Mouse (Mus musculus): Measurements from ENCODE around the gene Prdx1. TPM values are rescaled to one million over a fixed set of nuclear protein-coding genes. Genes with fewer than 3 reads are reported as not detected.
A peak's percentile ranks its signal among the peaks of the same experiment; 100 is the strongest.

The Prdx1 gene
- polyA plus RNA-seq, 1 experiment from 2014 or later, result 436 TPM

DNA sequence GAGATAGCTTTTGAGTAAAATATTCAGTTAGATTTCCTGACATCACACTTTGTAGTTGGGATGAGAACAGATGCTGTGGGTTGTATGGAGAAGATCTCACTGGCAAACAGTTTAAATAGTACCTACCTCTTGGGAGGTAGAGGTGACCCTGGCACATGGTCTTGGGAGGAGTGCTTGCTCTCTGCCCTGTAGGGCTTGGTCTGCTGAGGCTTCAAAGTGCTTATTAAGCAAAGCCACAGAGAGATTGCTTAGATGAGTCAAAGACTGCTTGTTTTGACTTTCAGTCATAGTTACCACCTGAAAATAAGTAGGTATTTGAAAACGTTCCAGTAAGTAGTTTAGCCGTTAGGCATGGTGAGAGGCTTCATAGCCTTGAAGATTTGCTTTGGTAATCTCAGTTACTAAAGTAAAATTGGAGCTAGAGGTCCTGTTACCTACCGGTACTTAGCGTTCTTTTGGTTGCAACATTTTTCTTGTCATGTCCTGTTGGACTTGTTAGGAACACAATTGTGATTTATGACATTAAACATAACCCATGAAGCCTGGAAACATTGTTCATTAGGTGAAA lies 4.0 kb downstream of the Prdx1 start:
- no peaks in the 10 kb centered on the region for H3K27me3 ChIP-seq (ENCODE audit: control insufficient read depth, insufficient read depth, low read length)
- DNase-seq (ENCODE audit: low spot score) (no peak), ATAC-seq (ENCODE audit: low FRiP score) (no peak)
- peaks cover 46% of the 10 kb centered on the region for H3K36me3 ChIP-seq (replicated peaks; ENCODE audit: control insufficient read depth, insufficient read depth)
- no peak overlapping the region for H3K4me3 ChIP-seq (replicated peaks; ENCODE audit: low read length)
- no peak overlapping the region for H3K27ac ChIP-seq
- H3K9me3 ChIP-seq (ENCODE audit: control insufficient read depth, low read length), result no peaks in the 10 kb centered on the region
- WGBS, result 94% methylated on average over 4 of the region's 4 CpGs
- peaks cover 6% of the 10 kb centered on the region; the same call in 1 of the 2 replicates for H3K4me1 ChIP-seq (replicated peaks; ENCODE audit: control insufficient read depth, insufficient read depth, low read length)
- no peak overlapping the region for H3K9ac ChIP-seq
- no peak overlapping the region for H3K4me2 ChIP-seq (replicated peaks)

DNA sequence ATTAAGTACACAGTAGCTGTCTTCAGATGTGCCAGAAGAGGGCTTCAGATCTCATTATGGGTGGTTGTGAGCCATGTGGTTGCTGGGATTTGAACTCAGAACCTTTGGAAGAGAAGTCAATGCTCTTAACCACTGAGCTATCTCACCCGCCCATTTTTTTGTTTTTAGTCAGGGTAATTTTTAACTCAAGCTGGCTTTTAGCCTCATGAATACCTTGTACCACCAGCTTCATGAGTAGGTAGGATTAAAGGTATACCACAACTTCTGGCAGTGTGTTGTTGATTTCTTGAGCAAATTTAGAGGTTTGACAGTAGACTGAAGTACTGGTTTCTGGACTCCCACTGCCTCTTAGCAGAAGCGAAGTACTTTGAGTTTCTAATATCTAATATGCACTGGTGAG lies 6.8 kb downstream of the Prdx1 start:
- Histone ChIP-seq H3K9me3 (ENCODE audit: control insufficient read depth, low read length) (no peaks in the 10 kb centered on the region), H3K27me3 (ENCODE audit: control insufficient read depth, insufficient read depth, low read length) (no peaks in the 10 kb centered on the region), H3K9ac (no peak overlapping the region), H3K4me1 (replicated peaks; ENCODE audit: control insufficient read depth, insufficient read depth, low read length) (no peaks in the 10 kb centered on the region), H3K4me2 (replicated peaks) (no peak overlapping the region), H3K27ac (no peak overlapping the region), H3K36me3 (replicated peaks; ENCODE audit: control insufficient read depth, insufficient read depth) (peaks cover 72% of the 10 kb centered on the region), H3K4me3 (replicated peaks; ENCODE audit: low read length) (no peak overlapping the region)
- ATAC-seq (ENCODE audit: low FRiP score) (no peak), DNase-seq (ENCODE audit: low spot score) (no peak)
- 97% methylated on average over 2 of the region's 2 CpGs for WGBS

DNA sequence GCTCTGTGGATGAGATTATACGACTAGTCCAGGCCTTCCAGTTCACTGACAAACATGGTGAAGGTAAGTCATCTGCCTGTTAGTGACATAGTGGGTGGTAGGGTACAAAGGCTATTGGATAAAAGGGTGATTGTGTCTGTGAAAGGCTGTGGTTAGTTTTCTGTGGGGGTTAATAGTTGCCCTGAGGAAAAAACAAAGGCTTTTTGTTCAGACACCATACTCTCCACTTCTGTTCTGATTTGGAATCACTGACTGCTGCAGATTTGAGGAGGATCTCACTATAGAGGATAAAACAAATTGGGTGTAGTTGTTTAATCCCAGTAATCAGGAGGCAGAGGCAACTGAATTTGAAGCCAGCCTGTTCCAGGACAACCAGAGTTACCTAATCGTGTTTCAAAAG lies 8.4 kb downstream of the Prdx1 start:
- no peak overlapping the region for H3K9ac ChIP-seq
- DNase-seq (ENCODE audit: low spot score) (no peak), ATAC-seq (ENCODE audit: low FRiP score) (no peak)
- WGBS, result 86% methylated on average over 2 of the region's 2 CpGs
- no peak overlapping the region for H3K27ac ChIP-seq
- no peak overlapping the region for H3K4me3 ChIP-seq (replicated peaks; ENCODE audit: low read length)
- no peaks in the 10 kb centered on the region for H3K4me1 ChIP-seq (replicated peaks; ENCODE audit: control insufficient read depth, insufficient read depth, low read length)
- peaks cover 76% of the 10 kb centered on the region for H3K36me3 ChIP-seq (replicated peaks; ENCODE audit: control insufficient read depth, insufficient read depth)
- H3K4me2 ChIP-seq (replicated peaks), result no peak overlapping the region
- no peaks in the 10 kb centered on the region for H3K27me3 ChIP-seq (ENCODE audit: control insufficient read depth, insufficient read depth, low read length)
- H3K9me3 ChIP-seq (ENCODE audit: control insufficient read depth, low read length), result no peaks in the 10 kb centered on the region

DNA sequence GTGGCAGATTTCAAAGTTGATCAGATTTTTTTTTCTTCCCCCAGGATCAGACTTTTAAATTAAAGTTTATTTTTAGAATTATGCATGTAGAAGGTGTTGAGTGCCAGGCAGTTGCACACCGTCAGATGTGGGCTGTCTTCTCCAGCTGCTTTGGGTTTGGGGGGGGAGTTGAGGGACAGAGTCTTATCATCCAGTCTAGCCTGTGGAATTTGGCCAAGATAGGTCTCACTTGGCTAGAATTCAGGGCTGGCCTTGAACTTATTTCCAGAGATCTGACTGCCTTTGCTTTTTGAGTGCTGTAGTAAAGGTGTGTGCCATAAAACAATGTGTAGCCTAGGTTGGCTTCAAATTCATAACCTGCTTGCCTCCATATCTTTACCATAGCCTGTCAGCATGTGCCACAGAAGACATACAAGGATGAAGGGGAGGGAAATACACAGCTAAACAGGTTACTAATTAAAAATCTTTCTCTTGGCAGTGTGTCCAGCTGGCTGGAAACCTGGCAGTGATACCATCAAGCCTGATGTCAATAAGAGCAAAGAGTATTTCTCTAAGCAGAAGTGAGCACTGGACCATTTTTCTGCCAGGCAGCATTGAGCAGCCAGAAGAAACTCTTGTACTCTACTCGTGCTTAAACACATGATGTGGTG lies 13.5 kb downstream of the Prdx1 start:
- peaks cover 61% of the 10 kb centered on the region for H3K36me3 ChIP-seq (replicated peaks; ENCODE audit: control insufficient read depth, insufficient read depth)
- 90% methylated on average over 2 of the region's 2 CpGs for WGBS
- no peaks in the 10 kb centered on the region for H3K27me3 ChIP-seq (ENCODE audit: control insufficient read depth, insufficient read depth, low read length)
- DNase-seq (ENCODE audit: low spot score) (no peak), ATAC-seq (ENCODE audit: low FRiP score) (no peak)
- no peaks in the 10 kb centered on the region for H3K9me3 ChIP-seq (ENCODE audit: control insufficient read depth, low read length)
- H3K9ac ChIP-seq, result no peak overlapping the region
- H3K27ac ChIP-seq, result no peak overlapping the region
- H3K4me1 ChIP-seq (replicated peaks; ENCODE audit: control insufficient read depth, insufficient read depth, low read length), result no peaks in the 10 kb centered on the region
- H3K4me3 ChIP-seq (replicated peaks; ENCODE audit: low read length), result no peak overlapping the region
- H3K4me2 ChIP-seq (replicated peaks), result no peak overlapping the region

DNA sequence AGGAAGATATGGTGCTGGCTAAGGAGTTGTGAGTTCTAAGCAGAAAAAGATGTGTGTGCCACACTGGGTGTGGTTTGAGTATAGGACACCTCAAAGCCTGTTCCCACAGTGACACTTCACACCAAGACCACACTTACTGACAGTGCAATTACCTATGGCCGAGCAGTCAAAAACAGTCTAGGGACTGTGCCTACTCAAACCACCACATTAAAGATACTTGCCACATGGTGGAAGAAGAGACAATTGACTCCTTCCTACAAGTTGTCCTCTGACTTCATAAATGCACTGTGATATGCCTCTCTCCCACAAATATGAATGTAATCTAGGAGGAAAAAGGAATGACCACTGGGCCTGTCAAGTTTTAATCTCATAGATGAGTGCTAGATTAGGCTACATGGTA lies 15.6 kb downstream of the Prdx1 start:
- no peak overlapping the region for H3K4me3 ChIP-seq (replicated peaks; ENCODE audit: low read length)
- no peak for ATAC-seq (ENCODE audit: low FRiP score)

GRCm38 (mm10) chr4:116703804-116704203 lies 18.5 kb downstream of the Prdx1 start:
- DNase-seq (ENCODE audit: low spot score) (peak; percentile 59), ATAC-seq (ENCODE audit: low FRiP score) (no peak)
- Histone ChIP-seq H3K9ac (no peak overlapping the region), H3K9me3 (ENCODE audit: control insufficient read depth, low read length) (no peaks in the 10 kb centered on the region), H3K27ac (no peak overlapping the region), H3K4me2 (replicated peaks) (no peak overlapping the region), H3K4me1 (replicated peaks; ENCODE audit: control insufficient read depth, insufficient read depth, low read length) (peaks cover 6% of the 10 kb centered on the region; the same call in 1 of the 2 replicates), H3K36me3 (replicated peaks; ENCODE audit: control insufficient read depth, insufficient read depth) (peaks cover 26% of the 10 kb centered on the region), H3K27me3 (ENCODE audit: control insufficient read depth, insufficient read depth, low read length) (no peaks in the 10 kb centered on the region), H3K4me3 (replicated peaks; ENCODE audit: low read length) (no peak overlapping the region)
- WGBS, result 40% methylated on average over 6 of the region's 6 CpGs

More for the DNA sequence above, 15.6 kb downstream of the Prdx1 start:
- no peak for DNase-seq (ENCODE audit: low spot score)
- H3K9ac ChIP-seq, result no peak overlapping the region
- no peak overlapping the region for H3K4me2 ChIP-seq (replicated peaks)
- H3K36me3 ChIP-seq (replicated peaks; ENCODE audit: control insufficient read depth, insufficient read depth), result peaks cover 40% of the 10 kb centered on the region
- H3K4me1 ChIP-seq (replicated peaks; ENCODE audit: control insufficient read depth, insufficient read depth, low read length), result no peaks in the 10 kb centered on the region
- H3K27me3 ChIP-seq (ENCODE audit: control insufficient read depth, insufficient read depth, low read length), result no peaks in the 10 kb centered on the region
- H3K9me3 ChIP-seq (ENCODE audit: control insufficient read depth, low read length), result no peaks in the 10 kb centered on the region
- H3K27ac ChIP-seq, result no peak overlapping the region
- 79% methylated on average over 1 of the region's 1 CpGs for WGBS

GRCm38 (mm10) chr4:116707666-116708065 lies 22.3 kb downstream of the Prdx1 start:
- H3K27me3 ChIP-seq (ENCODE audit: control insufficient read depth, insufficient read depth, low read length), result no peaks in the 10 kb centered on the region
- H3K4me2 ChIP-seq (replicated peaks), result peak overlapping the region; percentile 75
- no peaks in the 10 kb centered on the region for H3K9me3 ChIP-seq (ENCODE audit: control insufficient read depth, low read length)
- ATAC-seq (ENCODE audit: low FRiP score), result peak; percentile 1; the same call in 1 of the 2 replicates
- 27% methylated on average over 9 of the region's 9 CpGs for WGBS
- peak overlapping the region; percentile 53 for H3K4me3 ChIP-seq (replicated peaks; ENCODE audit: low read length)
- DNase-seq (ENCODE audit: low spot score), result no peak
- peaks cover 8% of the 10 kb centered on the region; the same call in 1 of the 2 replicates for H3K4me1 ChIP-seq (replicated peaks; ENCODE audit: control insufficient read depth, insufficient read depth, low read length)
- no peak overlapping the region for H3K27ac ChIP-seq
- H3K36me3 ChIP-seq (replicated peaks; ENCODE audit: control insufficient read depth, insufficient read depth), result peaks cover 10% of the 10 kb centered on the region; the same call in 1 of the 2 replicates
- H3K9ac ChIP-seq, result peak overlapping the region; percentile 64

DNA sequence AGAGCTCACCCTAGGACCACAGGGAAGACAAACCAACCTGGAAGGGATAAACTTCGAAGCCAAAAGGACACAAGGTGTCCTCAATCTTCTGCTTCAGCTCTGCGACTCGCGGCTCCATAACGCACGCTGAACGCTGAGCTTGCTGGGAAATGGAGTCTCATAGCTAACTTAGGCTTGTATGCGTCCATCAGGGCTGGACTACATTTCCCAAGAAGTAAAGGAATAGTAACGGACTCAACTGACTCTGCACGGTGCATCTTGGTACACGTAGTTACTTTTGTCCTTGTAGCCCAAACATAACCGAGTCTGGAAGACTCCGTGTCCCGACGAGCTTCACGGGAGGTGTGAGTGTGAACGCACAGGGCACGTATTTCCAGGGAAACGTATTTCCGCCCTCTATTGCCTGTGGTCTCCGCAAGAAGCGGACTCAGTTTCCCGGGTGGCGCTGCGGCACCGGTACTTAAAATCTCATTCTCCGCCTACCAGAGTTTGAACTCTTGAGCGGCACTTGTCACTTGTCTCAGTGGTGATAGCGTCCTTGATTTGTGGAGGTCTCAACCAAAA lies 22.9 kb downstream of the Prdx1 start, which contains the start of the genes Mmachc and Ccdc163:
Mmachc (minus strand) TSS at position 206 of the 564 bp plus-strand sequence.
Ccdc163 (plus strand) TSS at position 309 of the 564 bp plus-strand sequence.
- H3K9ac ChIP-seq, result peak within 1 kb of the TSS; percentile 64
- H3K27ac ChIP-seq, result no peak within 1 kb of the TSS
- peaks cover 8% of the 10 kb centered on the region; the same call in 1 of the 2 replicates for H3K4me1 ChIP-seq (replicated peaks; ENCODE audit: control insufficient read depth, insufficient read depth, low read length)
- H3K4me3 ChIP-seq (replicated peaks; ENCODE audit: low read length), result peak within 1 kb of the TSS; percentile 53
- ATAC-seq (ENCODE audit: low FRiP score) (peak; percentile 99), DNase-seq (ENCODE audit: low spot score) (peak; percentile 94)
- under 1% methylated on average over 29 of the region's 29 CpGs for WGBS
- H3K27me3 ChIP-seq (ENCODE audit: control insufficient read depth, insufficient read depth, low read length), result no peaks in the 10 kb centered on the region
- no peaks in the 10 kb centered on the region for H3K9me3 ChIP-seq (ENCODE audit: control insufficient read depth, low read length)
- H3K36me3 ChIP-seq (replicated peaks; ENCODE audit: control insufficient read depth, insufficient read depth), result peaks cover 5% of the 10 kb centered on the region; the same call in 1 of the 2 replicates
- H3K4me2 ChIP-seq (replicated peaks), result peak within 1 kb of the TSS; percentile 75

DNA sequence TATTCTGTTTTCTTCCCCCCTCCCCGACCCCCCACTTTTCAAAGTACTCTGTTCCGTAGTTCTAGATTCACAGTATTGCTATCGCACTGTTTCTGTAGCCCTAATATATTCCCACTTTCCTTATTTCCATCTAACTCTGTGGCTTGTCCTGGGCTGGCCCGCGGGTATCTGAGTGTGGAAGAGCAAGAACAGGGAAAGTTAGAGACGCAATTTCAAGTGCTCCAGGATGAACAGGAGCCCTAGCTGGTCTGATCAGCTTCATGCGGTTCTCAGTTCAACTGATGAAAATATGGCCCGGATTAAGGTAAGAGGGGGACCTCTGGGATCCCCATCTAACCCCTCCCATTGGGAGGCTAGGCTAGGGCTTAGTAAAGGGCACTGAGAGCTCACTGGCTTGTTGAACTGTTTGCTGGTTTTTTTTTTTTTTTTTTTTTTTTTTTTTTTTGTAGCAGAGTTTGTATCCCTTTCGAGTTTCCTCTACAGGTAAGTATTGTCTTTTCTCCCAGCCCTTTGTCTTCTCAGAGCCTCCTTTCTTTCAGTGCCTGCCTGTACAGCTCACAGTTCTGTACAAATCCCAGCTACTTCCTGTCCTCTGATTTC lies 23.5 kb downstream of the Prdx1 start:
- no peaks in the 10 kb centered on the region for H3K36me3 ChIP-seq (replicated peaks; ENCODE audit: control insufficient read depth, insufficient read depth)
- 8% methylated on average over 9 of the region's 9 CpGs for WGBS
- peak overlapping the region; percentile 52 for H3K9ac ChIP-seq
- no peak overlapping the region for H3K27ac ChIP-seq
- H3K9me3 ChIP-seq (ENCODE audit: control insufficient read depth, low read length), result no peaks in the 10 kb centered on the region
- H3K4me3 ChIP-seq (replicated peaks; ENCODE audit: low read length), result peak overlapping the region; percentile 41
- ATAC-seq (ENCODE audit: low FRiP score) (no peak), DNase-seq (ENCODE audit: low spot score) (no peak)
- H3K4me2 ChIP-seq (replicated peaks), result peak overlapping the region; percentile 70
- H3K27me3 ChIP-seq (ENCODE audit: control insufficient read depth, insufficient read depth, low read length), result no peaks in the 10 kb centered on the region
- H3K4me1 ChIP-seq (replicated peaks; ENCODE audit: control insufficient read depth, insufficient read depth, low read length), result peaks cover 8% of the 10 kb centered on the region; the same call in 1 of the 2 replicates

Measured in hindbrain, embryonic 14.5 days (tissue).